Mouse (Mus musculus) gastrocnemius, postnatal 25 days (tissue): ENCODE data around the gene Mtch1. TPM values are rescaled to one million over a fixed set of nuclear protein-coding genes. Genes with fewer than 3 reads are reported as not detected.
"Not testable (repeated sequence)": the region's sequence is repeated elsewhere in the genome, so short reads cannot be mapped to it uniquely, and the experiment has no call there.

Source experiments
- DNase-seq: peaks from one replicate; pipeline ENCODE4 v3.0.0; 2022
- total RNA-seq, 2 experiments: library from RNA; stranded (reverse); gene quantifications; 1 replicate in 1 of 2; 2 replicates in 1 of 2; pipeline ENCODE4 v1.2.3; 2021

Mtch1 gene
- total RNA-seq, 2 experiments from 2014 or later = 104 to 106 TPM

DNA sequence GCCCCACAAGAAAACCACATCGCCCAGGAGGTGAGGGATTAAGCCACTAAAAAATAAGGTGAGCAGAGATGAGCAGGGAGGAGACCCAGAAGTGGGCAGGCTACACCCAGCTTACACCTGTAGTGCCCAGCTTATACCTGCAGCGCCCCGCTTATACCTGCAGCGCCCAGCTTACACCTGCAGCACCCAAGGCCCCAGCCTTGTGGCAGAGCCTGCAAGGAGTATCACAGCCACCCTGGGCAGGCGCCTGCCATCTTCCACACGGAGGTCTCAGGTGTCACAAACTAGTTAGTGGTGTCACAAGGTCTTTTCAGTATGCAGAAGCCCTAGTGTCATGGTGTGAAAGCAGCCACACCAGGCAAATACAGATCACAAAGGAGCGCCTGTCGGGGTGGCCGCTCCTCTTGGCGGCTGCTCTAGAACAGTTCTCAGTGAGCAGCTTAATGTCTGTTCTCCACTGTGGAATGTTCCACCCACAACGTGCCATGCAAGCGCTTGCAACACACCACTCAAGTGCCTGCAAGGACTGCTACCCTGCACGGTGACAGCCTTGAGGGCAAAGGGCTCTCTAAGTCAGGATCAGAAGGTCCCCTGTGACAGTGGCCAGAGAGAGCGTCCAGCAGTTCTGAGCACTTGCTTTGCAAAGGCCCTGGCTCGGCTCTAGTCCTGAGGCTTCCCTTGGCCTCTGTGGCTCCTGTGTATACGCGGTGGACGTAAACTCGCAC is 11.3 kb downstream of the Mtch1 start:
- no peak for DNase-seq

DNA sequence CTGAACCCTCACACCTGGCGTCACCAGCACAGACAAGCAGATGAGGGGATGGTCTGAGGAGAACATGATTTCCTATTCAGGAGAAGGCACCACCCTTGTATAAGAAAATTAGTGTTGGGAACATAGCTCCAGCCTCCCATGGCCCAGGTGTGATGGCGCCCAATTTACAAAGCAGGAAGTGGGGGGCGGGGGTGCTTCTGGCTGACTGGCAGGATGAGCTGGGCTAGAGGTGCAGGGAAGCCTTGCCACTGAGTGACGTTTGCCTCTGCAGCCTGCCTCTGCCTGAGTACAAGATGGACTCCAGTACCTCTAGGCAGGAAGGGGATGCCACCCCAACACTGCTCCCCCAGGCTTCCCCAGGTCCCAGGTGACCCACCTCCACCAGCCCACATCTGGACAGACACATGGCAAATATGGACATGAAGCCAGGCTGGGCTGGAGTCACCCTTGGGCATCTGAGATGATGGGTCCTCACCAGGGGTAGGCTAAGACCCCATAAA is 15.5 kb downstream of the Mtch1 start:
- no peak for DNase-seq

DNA sequence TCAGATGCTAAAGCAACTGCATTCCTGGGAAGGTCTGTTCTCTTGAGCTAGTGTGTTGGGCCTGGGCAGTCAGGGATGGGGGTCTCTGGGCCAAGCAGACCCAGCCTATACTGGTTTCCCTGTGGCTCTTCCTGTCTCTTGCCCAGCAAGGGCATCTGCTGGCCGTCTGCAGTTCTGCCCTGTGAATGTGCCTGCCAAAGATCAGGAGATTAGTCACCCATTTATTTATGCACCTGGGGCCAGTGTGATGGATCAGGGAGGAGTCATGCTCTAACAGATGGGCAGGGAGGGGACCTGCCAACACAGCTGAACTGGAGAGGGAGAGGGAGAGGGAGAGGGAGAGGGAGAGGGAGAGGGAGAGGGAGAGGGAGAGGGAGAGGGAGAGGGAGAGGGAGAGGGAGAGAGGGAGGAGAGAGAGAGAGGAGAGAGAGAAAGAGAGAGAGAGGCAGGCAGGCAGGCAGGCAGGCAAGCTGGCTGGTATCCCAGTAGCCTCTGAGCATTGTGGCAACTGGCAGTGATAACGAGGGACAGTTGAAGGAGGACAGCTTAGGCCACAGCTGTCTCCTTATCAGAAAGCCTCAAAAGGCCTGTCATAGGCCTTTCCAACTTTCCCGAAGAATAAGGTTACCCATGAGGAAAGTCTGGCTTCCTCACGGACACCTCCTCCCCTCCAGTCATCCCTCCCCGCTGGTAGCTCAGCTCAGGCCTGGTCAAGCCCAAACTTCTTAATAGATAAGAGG is 16.9 kb downstream of the Mtch1 start:
- peak; percentile 59 for DNase-seq

DNA sequence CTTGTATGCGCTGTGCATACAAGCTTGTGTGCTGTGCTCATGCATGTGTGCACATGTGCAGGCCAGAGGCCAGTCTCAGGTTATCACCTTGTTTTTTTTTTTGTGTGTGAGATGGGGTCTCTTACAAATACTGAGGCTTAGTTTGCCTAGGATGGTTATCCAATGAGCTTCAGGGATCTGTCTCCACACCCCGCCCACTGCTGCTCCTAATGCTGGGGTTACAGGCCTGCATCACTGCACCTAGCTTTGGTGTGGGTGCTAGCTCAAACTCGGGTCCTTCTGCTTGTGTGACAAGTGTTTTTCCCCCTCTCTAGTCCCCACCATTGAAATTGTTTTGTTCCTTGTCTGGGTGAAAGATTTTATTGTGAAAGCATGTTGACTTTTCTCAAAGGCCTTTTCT is 17.5 kb downstream of the Mtch1 start:
- DNase-seq = no peak

DNA sequence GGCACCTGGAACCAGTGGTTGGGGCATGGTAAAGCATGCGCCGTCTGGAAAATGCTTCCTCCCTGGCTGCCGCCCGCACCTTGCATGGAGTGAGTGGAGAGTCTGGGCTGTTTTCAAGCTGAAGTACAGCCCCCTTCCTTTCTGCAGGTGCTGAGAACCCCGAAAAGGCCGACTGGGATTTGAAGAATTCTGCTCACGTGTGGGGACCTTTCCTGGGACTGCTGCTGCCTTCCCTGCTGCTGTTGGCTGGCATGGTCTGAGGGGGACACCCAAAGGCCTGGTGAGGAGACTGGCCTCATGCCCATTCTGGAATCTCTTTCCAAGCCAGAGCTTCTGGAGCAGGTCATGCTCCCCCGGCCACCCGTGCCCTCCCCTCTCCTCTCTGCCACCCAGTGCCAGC is 20.0 kb downstream of the Mtch1 start:
- DNase-seq = no peak

DNA sequence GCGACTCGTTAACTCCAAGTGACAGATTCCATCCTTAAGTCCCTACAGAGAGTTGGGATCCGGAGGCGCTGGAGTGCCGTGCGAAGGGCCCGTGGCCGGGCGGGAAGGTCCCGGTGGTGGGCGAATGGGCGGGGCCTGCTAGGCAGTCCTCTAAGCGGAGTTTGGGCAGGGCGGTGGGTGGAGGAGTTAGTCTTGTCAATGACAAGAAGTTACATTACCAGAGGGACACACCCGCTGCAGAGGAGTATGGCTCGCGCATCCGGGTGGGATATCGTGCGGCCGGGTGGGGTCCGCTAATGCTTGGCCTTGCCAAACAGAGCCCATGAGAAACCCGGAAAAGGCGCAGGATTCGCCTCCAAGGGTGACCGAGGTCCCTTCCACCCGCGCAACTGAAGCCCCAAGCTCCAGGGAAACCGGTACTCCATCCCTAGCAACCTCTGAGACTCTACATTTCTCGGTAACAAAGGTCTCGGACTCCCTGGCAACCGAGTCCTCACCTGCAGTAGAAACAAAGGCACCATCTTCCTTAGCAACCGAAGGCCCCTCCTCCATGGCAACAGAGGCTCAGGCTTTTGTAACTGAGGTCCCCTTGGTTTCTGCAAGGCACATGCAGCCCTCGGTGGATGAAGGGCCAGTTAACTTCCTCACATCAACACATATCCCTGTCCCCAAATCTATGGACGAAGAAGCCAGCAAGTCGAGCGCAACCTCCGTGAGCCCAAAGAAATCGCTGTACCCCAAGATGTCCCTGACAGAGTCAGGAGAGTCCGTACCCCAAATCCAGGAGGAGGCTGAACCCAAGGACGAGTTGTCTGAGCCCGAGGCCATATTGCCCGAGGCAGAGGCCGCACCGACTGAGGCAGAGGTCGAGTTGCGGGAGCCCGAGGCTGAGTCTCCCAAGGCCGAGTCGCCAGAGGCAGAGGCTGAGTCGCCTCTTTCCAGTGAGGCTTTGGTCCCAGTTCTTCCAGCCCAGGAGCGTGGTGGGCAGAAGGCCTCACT is 20.9 kb downstream of the Mtch1 start:
- DNase-seq = no peak

DNA sequence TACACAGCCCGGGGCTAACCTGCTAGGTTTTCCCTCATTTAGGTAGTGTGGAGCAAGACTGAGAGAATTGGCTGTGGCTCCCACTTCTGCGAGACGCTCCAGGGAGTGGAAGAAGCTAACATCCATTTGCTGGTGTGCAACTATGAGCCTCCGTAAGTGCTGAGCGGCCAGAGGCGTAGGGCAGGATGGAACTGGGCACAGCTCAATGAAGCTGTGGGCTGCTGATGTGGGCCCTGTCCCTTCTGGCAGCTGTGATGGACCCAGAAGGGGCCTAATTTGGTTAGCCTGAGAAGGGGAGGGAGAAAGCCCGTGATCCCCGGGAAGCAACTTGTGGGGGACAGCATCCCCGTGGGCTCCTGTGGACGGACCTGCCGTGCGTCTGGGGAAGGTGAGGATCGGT is 21.9 kb downstream of the Mtch1 start:
- no peak for DNase-seq

DNA sequence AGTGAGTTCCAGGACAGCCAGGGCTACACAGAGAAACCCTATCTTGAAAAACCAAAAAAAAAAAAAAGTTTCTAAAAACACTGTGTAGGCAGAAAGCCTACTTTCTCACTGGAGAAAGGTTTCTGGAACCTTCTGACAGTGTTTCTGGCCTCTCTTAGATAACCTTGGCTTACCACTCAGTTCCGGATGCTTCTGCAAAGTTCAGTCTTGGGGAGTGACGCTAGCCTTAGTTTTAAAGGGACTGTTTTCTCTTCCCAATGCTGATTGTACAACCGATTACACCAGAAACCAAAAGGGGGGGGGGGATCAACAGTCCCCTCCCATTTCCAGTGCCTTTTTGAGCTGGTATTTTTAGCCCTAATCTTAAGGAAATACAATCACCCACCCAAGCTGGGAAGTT is 24.1 kb downstream of the Mtch1 start:
- DNase-seq = no peak

DNA sequence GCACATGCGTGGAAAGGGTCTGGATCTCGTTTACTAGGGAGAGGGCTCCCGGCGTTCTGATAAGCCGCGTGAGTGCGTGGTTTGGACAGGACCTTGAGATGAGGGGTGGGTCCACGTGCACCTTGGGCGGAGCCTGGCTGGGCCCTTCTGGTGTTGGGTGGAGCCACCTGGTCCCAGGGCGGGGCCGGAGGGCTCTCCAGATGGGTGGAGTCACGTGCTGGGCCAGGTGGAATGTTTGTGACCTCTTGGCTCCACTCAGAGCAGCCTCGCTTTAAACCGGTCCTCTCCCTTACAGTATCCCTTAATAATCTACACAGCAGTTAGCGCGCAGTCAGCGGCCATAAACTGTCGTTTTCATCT is 25.2 kb downstream of the Mtch1 start:
- DNase-seq = no peak

DNA sequence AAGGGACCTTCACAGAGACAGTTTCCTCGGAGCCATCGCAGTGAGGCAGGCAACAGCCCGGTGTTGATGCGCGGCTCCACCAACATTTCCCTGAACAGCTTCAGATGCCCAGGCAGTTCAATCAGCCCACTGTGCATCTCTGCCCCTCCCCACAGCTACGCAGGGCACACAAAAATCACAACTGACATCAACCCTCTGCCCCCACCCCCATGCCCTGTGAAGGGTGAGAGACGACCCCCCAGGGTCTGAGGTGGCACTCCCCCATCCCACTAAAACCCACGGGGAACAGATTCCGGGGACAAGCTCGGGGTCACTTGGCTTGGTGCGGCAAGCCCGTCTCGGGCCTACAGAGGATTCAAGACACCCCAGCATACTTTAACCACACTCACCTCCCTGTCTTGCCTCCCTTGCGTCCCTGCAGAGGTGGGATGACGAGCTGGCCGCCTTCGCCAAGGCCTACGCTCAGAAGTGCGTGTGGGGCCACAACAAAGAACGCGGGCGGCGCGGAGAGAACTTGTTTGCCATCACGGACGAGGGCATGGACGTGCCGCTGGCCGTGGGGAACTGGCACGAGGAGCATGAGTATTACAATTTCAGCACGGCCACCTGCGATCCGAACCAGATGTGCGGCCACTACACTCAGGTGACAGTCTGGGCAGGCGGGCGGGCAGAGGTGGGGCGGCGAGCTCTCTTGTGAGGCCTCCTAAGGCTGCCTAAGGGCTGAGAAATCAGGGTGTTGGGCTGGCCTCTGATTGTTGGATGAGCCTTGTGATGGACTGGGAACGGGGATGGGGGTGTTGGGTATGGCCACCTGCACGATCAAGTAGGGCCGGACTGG is 25.8 kb downstream of the Mtch1 start:
- no peak for DNase-seq

DNA sequence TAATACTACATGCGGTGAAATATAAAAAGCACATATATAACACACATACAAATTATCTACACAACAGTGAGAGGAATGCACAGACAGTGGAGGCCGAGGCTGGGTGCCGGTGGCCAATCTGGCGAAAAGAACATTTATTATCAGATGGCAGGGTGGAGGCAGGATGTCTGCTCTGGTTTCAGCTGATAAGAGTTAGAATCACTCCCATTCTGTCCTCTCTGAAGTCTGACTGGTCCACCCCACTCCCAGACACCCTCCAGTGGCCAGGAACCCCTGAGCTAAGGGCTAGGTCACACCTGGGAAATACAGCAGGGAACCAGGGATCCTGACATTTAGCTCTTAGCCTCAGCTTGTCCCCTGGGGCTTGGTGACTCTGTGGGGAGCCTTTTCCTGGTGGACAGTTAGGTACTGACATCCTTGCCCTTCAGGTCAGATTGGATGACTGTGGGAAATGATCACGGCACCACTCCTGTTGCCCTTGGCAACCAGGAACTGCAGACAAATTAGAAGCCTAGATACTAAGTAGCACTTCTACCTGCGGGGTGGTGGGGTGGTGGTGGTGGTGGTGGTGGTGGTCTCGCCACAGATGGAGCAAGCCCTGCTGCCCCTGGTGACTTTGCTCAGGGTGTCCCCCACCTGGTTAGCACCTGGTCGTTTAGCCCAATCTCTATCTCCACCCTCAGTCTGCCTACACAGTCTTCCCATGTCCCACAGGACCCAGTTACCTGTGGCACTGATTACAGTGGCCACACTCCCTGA is 27.7 kb downstream of the Mtch1 start:
- DNase-seq = no peak

DNA sequence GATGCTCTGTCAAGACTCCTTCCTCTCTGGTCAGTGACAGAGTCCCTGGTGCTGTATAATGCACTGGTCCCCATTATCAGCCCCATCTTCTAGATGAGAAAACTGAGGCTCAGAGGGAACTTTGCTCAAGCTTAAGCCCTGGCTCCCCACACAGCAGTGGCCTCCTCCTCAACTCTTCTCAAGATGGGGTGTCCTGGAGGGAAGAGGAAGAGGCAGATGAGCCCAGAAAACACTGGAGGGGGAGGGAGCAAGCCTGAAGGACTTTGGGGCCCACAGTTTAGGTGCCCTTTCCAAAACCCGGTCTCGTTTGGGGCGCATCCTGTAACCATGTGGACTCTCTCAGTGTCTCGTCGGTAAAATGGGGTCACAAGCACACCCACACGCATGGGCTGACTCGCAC is 28.3 kb downstream of the Mtch1 start:
- no peak for DNase-seq

DNA sequence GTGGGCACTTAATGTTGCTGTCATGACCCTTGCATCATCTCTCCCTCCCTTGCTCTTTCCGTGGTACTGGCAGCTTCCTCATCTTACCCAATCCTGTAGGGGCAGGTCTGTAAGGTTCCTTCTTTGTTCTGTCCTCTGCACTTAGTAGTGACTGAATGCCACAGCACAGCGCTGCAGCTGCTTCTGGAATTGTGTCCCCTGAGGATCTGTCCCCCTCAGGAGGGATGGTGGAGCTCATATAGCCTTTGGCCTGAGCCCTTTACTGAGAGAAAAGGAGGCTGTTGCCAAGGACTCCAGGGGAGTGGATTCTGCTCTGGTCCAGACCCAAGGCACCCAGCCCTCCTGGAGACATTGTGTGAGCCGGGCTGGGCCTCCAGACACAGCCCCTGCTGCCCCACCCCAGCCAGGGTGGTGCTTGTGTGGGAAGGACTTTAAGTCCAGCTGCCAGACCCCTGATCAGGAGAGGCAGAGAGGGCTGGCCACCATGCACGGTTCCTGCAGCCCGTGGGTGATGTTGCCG is 28.9 kb downstream of the Mtch1 start:
- peak; percentile 56 for DNase-seq

DNA sequence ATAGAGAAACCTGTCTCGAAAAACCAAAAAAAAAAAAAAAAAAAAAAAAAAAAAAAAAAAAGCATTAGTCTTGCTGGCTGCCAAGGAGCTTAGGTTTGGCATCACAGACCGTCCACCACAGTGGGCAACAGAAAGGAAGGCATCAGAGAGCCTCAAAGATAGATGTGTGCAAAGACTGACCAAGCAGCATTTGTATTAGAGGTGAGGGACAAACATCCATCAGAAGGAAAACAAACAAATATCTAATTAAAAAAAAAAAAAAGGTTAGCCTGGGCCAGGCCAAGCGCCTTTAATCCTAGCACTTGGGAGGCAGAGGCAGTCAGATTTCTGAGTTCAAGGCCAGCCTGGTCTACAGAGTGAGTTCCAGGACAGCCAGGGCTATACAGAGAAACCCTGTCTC is 30.4 kb downstream of the Mtch1 start, which contains the start of gene Pi16:
Pi16 (plus strand) TSS at position 301 of the 400 bp plus-strand sequence.
- not testable (repeated sequence) for DNase-seq

DNA sequence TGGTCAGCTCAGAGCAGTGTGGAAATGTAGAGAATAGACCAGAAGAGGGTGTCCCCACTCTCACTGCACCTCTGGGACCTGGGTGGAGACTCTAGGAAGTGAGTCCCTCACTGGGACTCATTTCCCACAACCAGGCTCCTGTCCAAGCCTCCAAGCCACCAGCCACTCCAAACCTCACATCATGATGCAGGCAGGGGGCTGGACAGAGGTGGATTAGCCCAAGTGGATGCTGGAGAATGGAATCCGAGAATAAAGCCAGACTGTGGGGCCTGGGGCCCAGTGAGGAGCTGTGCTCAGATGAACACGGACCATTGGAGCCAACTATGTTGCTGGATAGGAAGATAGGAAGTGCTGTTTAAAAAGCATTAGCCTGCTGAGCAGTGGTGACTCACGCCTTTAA is 30.8 kb downstream of the Mtch1 start:
- DNase-seq = no peak

DNA sequence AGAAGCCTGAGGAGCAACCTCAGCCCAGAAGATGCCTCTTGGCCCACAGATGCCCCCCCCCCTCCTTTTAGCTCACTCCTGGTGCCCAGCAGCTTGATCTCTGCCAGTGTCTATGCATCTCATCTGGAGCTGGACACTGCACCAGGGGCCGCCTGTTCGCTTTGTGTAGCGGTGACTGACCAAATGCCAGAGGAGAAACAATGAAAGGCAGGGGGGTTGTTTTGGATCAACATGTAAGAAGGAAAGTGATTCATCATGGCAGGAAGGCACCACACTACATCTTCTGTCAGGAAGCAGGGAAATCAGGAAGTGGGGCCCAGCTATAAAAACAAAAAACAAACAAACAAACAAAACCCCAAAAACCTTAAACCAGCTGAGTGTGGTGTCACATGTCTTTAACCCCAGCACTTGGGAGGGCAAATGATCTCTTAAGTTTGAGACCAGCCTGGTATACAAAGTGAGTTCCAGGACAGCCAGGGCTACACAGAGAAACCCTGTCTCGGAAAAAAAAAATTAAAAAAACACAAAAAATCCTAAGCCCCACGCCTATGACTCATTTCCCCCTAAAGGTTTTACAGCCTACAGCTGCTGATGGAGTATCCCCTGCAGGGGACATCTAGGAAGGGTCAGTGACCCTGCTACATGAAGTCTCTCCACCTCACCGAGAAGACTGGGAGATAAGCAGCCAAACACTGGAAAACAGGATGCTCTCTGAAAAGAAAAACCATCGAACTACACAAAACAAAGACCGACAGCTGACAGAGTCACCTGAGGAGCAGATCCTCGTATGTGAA is 31.9 kb downstream of the Mtch1 start:
- no peak for DNase-seq

DNA sequence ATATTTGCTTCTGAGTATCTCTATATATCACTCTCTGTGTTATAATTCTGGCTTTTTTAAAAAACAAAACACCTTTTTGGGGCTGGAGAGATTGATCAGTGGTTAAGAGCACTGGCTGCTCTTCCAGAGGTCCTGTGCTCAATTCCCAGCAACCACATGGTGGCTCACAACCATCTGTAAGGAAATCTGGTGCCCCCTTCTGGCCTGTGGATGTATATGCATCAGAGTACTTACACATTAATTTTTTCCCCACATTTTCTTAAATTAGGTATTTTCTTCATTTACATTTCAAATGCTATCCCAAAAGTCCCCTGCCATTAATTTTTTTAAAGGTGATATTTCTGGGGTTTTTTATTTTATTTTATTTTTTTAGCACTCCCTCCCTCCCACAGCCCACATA is 34.4 kb downstream of the Mtch1 start:
- no peak for DNase-seq

DNA sequence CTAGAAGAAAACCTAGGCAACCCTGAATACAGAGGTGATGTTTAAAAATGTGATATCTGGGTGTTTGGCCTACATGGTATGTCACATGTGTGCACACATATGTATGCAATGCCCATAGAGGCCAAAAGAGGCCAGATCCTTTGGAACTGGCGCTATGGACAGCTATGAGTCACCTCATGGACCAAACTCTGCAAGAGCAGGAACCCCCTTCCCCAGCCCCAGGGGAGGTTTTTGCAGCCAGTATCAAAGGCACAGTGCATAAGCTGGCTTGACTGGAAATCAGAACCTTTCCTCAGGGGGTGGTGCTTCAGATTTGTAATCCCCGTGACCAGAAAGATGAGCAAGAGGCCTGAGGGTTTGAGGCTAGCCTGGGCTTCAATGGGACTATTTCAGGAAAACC is 35.7 kb downstream of the Mtch1 start:
- no peak for DNase-seq

DNA sequence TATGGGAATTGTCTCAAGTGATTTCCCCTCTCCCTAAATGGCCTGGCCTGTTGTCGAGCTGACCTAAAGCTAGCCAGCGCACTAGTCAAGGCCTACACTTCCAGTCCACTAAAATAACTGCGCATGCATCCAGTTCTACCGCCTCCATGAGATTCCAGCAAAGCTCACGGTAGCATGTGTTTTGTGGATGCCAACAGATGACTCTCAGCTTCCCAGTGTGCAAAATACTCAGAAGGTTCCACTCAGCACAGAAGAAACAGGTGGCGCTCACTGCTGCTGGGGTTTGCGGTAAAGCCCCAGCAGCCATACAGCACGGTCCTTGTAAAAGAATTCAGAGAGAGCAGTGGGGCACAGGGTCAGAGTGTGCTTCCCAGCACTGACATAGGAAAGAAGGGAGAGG is 36.1 kb downstream of the Mtch1 start:
- no peak for DNase-seq
